Mouse (Mus musculus) CH12.LX (cell line): ENCODE data around the gene Fermt3. TPM values are rescaled to one million over a fixed set of nuclear protein-coding genes. Genes with fewer than 3 reads are reported as not detected.

ENCODE experiments used
- DNase-seq: peaks from one replicate; pipeline ENCODE4 v3.0.0-alpha.2; 2013; ENCODE audit errors: extremely low read depth
- H3K27ac ChIP-seq: 2 replicates; pipeline ENCODE4 v1.5.1; 2012; ENCODE audit warnings: low read depth, mild to moderate bottlenecking, control low read depth, moderate library complexity; ENCODE audit not compliant: insufficient read depth
- H3K27me3 ChIP-seq: replicated peaks from 2 replicates; pipeline ENCODE3; 2012; ENCODE audit warnings: inconsistent platforms
- H3K36me3 ChIP-seq, 2 experiments: replicated peaks in 1 of 2; 2 replicates each; pipeline versions ENCODE3 to v1.6.1; 2012; ENCODE audit warnings: inconsistent platforms in 1 of 2, low read length in 1 of 2, mild to moderate bottlenecking in 1 of 2, mixed read lengths in 1 of 2, moderate library complexity in 1 of 2; ENCODE audit not compliant: control insufficient read depth in 1 of 2, insufficient read depth in 1 of 2
- H3K4me1 ChIP-seq, 2 experiments: 2 replicates each; pipeline ENCODE4 v1.6.1; 2012; ENCODE audit warnings: inconsistent platforms in 1 of 2, moderate library complexity in 1 of 2; ENCODE audit not compliant: insufficient read depth in 2 of 2, control insufficient read depth in 1 of 2
- H3K4me2 ChIP-seq: 2 replicates; pipeline ENCODE4 v1.6.1; 2012; ENCODE audit warnings: low read depth, mild to moderate bottlenecking, control low read depth; ENCODE audit not compliant: poor library complexity, insufficient read depth, severe bottlenecking
- H3K4me3 ChIP-seq, 3 experiments: fragments of 150-350 bp in 1 of 3; sonication (generic) in 1 of 3; replicated peaks in 1 of 3; 2 replicates each; pipeline versions ENCODE3 to v1.5.1; 2011 to 2012; ENCODE audit warnings: low read depth in 2 of 3, low read length in 2 of 3, mild to moderate bottlenecking in 2 of 3, moderate library complexity in 2 of 3, control low read depth in 1 of 3, improper control_type of control experiment in 1 of 3, inconsistent platforms in 1 of 3, mixed read lengths in 1 of 3; ENCODE audit not compliant: poor library complexity in 1 of 3
- H3K79me2 ChIP-seq: replicated peaks from 2 replicates; pipeline ENCODE4 v1.6.1; 2012; ENCODE audit warnings: mild to moderate bottlenecking, moderate library complexity; ENCODE audit not compliant: control insufficient read depth, poor library complexity, insufficient read depth, severe bottlenecking; ENCODE audit errors: extremely low read depth
- H3K9ac ChIP-seq: 2 replicates; pipeline ENCODE4 v1.6.1; 2012; ENCODE audit warnings: low read depth, mild to moderate bottlenecking, control low read depth, moderate library complexity; ENCODE audit not compliant: insufficient read depth
- H3K9me3 ChIP-seq: replicated peaks from 2 replicates; pipeline ENCODE3; 2012; ENCODE audit warnings: low read length, inconsistent platforms, mixed read lengths
- CHD1 ChIP-seq: IDR thresholded peaks from 2 replicates; pipeline ENCODE4 v1.6.1; 2012; ENCODE audit warnings: low read depth, low read length, improper control_type of control experiment, inconsistent platforms
- GABPA ChIP-seq: IDR thresholded peaks from 2 replicates; pipeline ENCODE4 v1.6.1; 2012; ENCODE audit warnings: low read depth, low read length, improper control_type of control experiment, inconsistent platforms; ENCODE audit not compliant: insufficient replicate concordance
- HCFC1 ChIP-seq: IDR thresholded peaks from 2 replicates; pipeline ENCODE4 v1.6.1; 2012; ENCODE audit warnings: low read depth, mild to moderate bottlenecking, inconsistent platforms, low read length, improper control_type of control experiment
- IRF4 ChIP-seq: IDR thresholded peaks from 2 replicates; pipeline ENCODE4 v1.6.1; 2014; ENCODE audit warnings: low read depth, mild to moderate bottlenecking, inconsistent platforms, low read length, improper control_type of control experiment
- JUN ChIP-seq: IDR thresholded peaks from 2 replicates; pipeline ENCODE4 v1.6.1; 2011; ENCODE audit warnings: low read depth, mild to moderate bottlenecking, low read length, improper control_type of control experiment, moderate library complexity; ENCODE audit not compliant: insufficient read depth
- JUND ChIP-seq: conservative IDR thresholded peaks from 2 replicates; pipeline ENCODE4 v1.6.1; 2011; ENCODE audit warnings: low read depth, low read length, improper control_type of control experiment
- KAT2A ChIP-seq: IDR thresholded peaks from 2 replicates; pipeline ENCODE4 v1.6.1; 2012; ENCODE audit warnings: low read length, improper control_type of control experiment, inconsistent platforms; ENCODE audit not compliant: insufficient replicate concordance
- MEF2A ChIP-seq: IDR thresholded peaks from 2 replicates; pipeline ENCODE4 v1.6.1; 2014; ENCODE audit warnings: low read depth, mild to moderate bottlenecking, inconsistent platforms, low read length, improper control_type of control experiment, borderline replicate concordance
- MXI1 ChIP-seq: IDR thresholded peaks from 2 replicates; pipeline ENCODE4 v1.6.1; 2011; ENCODE audit warnings: mild to moderate bottlenecking, low read depth, low read length, improper control_type of control experiment
- MYC ChIP-seq: IDR thresholded peaks from 2 replicates; pipeline ENCODE4 v1.6.1; 2011; ENCODE audit warnings: low read depth, mild to moderate bottlenecking, improper control_type of control experiment, low read length
- PAX5 ChIP-seq: IDR thresholded peaks from 2 replicates; pipeline ENCODE4 v1.6.1; 2012; ENCODE audit warnings: low read length, inconsistent platforms, mixed read lengths
- RCOR1 ChIP-seq: conservative IDR thresholded peaks from 2 replicates; pipeline ENCODE4 v1.6.1; 2012; ENCODE audit warnings: low read depth, mild to moderate bottlenecking, inconsistent platforms, low read length, improper control_type of control experiment
- USF1 ChIP-seq: IDR thresholded peaks from 2 replicates; pipeline ENCODE4 v1.6.1; 2014; ENCODE audit warnings: low read depth, mild to moderate bottlenecking, inconsistent platforms, low read length, improper control_type of control experiment
- dilution Hi-C: fragments of 300-500 bp; cut with MboI; formaldehyde crosslinking; loops from 2 replicates; pipeline ENCODE4 v1.14.3; 2020; ENCODE audit warnings: low sequenced_read_pairs; ENCODE audit not compliant: extremely low pct_unique_long_range_greater_than_20kb, extremely low pct_ligation_motif_present
- in situ Hi-C: fragments of 300-500 bp; cut with MboI; formaldehyde crosslinking; loops from 3 replicates; pipeline ENCODE4 v1.14.3; 2019; ENCODE audit warnings: low sequenced_read_pairs, low pct_ligation_motif_present, low pct_unique_long_range_greater_than_20kb, mixed read lengths
- polyA plus RNA-seq: library from polyadenylated mRNA; unstranded; fragments of >175 nt; gene quantifications from 2 replicates; pipeline ENCODE4 v1.2.1, GENCODE M21; 2012; ENCODE audit warnings: low read depth; ENCODE audit not compliant: insufficient read length
- total RNA-seq, 2 experiments: library from RNA; depleted of rRNA; stranded (reverse); fragments of 300-350 nt in 1 of 2; fragments of >200 nt in 1 of 2; gene quantifications; 2 replicates each; pipeline ENCODE4 v1.2.3; 2012 to 2014

Gene Fermt3
- total and polyA plus RNA-seq, 3 experiments, result 47.0 to 65.1 (median 57.4) TPM

DNA sequence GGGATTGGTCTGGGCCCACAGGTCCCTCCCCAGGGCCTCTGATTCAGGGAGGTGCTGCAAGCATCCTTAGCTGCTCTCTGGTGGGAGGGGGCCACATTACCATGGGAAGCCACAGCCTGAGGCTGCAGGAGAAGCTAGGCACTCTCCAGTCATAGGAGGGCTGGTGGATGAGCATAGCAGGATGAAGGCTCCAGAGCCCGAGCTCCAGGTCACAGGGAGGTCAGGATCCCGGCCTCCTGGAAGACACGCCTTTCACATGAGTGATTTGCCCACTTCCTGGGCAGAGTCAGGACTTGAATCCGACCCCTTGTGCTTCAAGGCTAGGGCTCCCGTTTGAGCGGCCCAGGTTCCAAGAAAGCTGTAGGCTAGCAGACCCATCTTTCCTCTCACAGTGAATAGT is 47.6 kb downstream of the Fermt3 start:
- no peak for DNase-seq
- peaks cover 13% of the 10 kb centered on the region for H3K79me2 ChIP-seq
- TF ChIP-seq PAX5 (no peak), KAT2A (no peak), MXI1 (no peak), USF1 (no peak), CHD1 (no peak)
- TF ChIP-seq, all 38 proteins: peak for 0
- Histone ChIP-seq H3K27me3 (peaks cover 3% of the 10 kb centered on the region), H3K36me3 (peaks cover 0 to 7% of the 10 kb centered on the region in 2 experiments), H3K27ac (no peak overlapping the region), H3K4me1 (peaks cover 9 to 53% of the 10 kb centered on the region in 2 experiments), H3K9ac (no peak overlapping the region), H3K4me2 (no peak overlapping the region), H3K4me3 (no peak overlapping the region), H3K9me3 (no peaks in the 10 kb centered on the region)
- dilution Hi-C loops (no loop called here), in situ Hi-C loops (no loop called here)

GRCm38 (mm10) chr19:6970460-6971085 is 48.7 kb downstream of the Fermt3 start:
- in situ Hi-C loops, result no loop called here
- H3K4me3 ChIP-seq, result no peak overlapping the region
- no peaks in the 10 kb centered on the region for H3K9me3 ChIP-seq
- DNase-seq, result no peak
- no peak overlapping the region for H3K4me2 ChIP-seq
- no peak for TF ChIP-seq MEF2A
- no peak for TF ChIP-seq JUND
- no peak for TF ChIP-seq MXI1
- TF ChIP-seq MYC, result no peak
- TF ChIP-seq RCOR1, result no peak
- no peak for TF ChIP-seq CHD1
- no peak for TF ChIP-seq HCFC1
- no peak for TF ChIP-seq PAX5
- TF ChIP-seq IRF4, result no peak
- no peak for TF ChIP-seq JUN
- no peak for TF ChIP-seq GABPA
- dilution Hi-C loops, result no loop called here
- no peak overlapping the region for H3K9ac ChIP-seq
- peaks cover 4 to 13% of the 10 kb centered on the region in 2 experiments for H3K36me3 ChIP-seq
- H3K27ac ChIP-seq, result no peak overlapping the region
- peaks cover 3% of the 10 kb centered on the region; the same call in 1 of the 2 replicates for H3K79me2 ChIP-seq
- peaks cover 9 to 49% of the 10 kb centered on the region in 2 experiments for H3K4me1 ChIP-seq
- H3K27me3 ChIP-seq, result peaks cover 3% of the 10 kb centered on the region
